Mouse (Mus musculus) CH12.LX (cell line): Measurements from ENCODE around the gene Pmm2. TPM values are rescaled to one million over a fixed set of nuclear protein-coding genes. Genes with fewer than 3 reads are reported as not detected.

ENCODE experiments used
- DNase-seq: peaks from one replicate; pipeline ENCODE4 v3.0.0-alpha.2; 2013; ENCODE audit errors: extremely low read depth
- H3K27ac ChIP-seq: 2 replicates; pipeline ENCODE4 v1.5.1; 2012; ENCODE audit warnings: low read depth, mild to moderate bottlenecking, control low read depth, moderate library complexity; ENCODE audit not compliant: insufficient read depth
- H3K27me3 ChIP-seq: replicated peaks from 2 replicates; pipeline ENCODE3; 2012; ENCODE audit warnings: inconsistent platforms
- H3K36me3 ChIP-seq, 2 experiments: replicated peaks in 1 of 2; 2 replicates each; pipeline versions ENCODE3 to v1.6.1; 2012; ENCODE audit warnings: inconsistent platforms in 1 of 2, low read length in 1 of 2, mild to moderate bottlenecking in 1 of 2, mixed read lengths in 1 of 2, moderate library complexity in 1 of 2; ENCODE audit not compliant: control insufficient read depth in 1 of 2, insufficient read depth in 1 of 2
- H3K4me1 ChIP-seq, 2 experiments: 2 replicates each; pipeline ENCODE4 v1.6.1; 2012; ENCODE audit warnings: inconsistent platforms in 1 of 2, moderate library complexity in 1 of 2; ENCODE audit not compliant: insufficient read depth in 2 of 2, control insufficient read depth in 1 of 2
- H3K4me2 ChIP-seq: 2 replicates; pipeline ENCODE4 v1.6.1; 2012; ENCODE audit warnings: low read depth, mild to moderate bottlenecking, control low read depth; ENCODE audit not compliant: poor library complexity, insufficient read depth, severe bottlenecking
- H3K4me3 ChIP-seq, 3 experiments: fragments of 150-350 bp in 1 of 3; sonication (generic) in 1 of 3; replicated peaks in 1 of 3; 2 replicates each; pipeline versions ENCODE3 to v1.5.1; 2011 to 2012; ENCODE audit warnings: low read depth in 2 of 3, low read length in 2 of 3, mild to moderate bottlenecking in 2 of 3, moderate library complexity in 2 of 3, control low read depth in 1 of 3, improper control_type of control experiment in 1 of 3, inconsistent platforms in 1 of 3, mixed read lengths in 1 of 3; ENCODE audit not compliant: poor library complexity in 1 of 3
- H3K79me2 ChIP-seq: replicated peaks from 2 replicates; pipeline ENCODE4 v1.6.1; 2012; ENCODE audit warnings: mild to moderate bottlenecking, moderate library complexity; ENCODE audit not compliant: control insufficient read depth, poor library complexity, insufficient read depth, severe bottlenecking; ENCODE audit errors: extremely low read depth
- H3K9ac ChIP-seq: 2 replicates; pipeline ENCODE4 v1.6.1; 2012; ENCODE audit warnings: low read depth, mild to moderate bottlenecking, control low read depth, moderate library complexity; ENCODE audit not compliant: insufficient read depth
- H3K9me3 ChIP-seq: replicated peaks from 2 replicates; pipeline ENCODE3; 2012; ENCODE audit warnings: low read length, inconsistent platforms, mixed read lengths
- BHLHE40 ChIP-seq: IDR thresholded peaks from 2 replicates; pipeline ENCODE4 v1.6.1; 2011; ENCODE audit warnings: mild to moderate bottlenecking, low read depth, low read length, improper control_type of control experiment
- CHD1 ChIP-seq: IDR thresholded peaks from 2 replicates; pipeline ENCODE4 v1.6.1; 2012; ENCODE audit warnings: low read depth, low read length, improper control_type of control experiment, inconsistent platforms
- CTCF ChIP-seq, 2 experiments: IDR thresholded peaks in 1 of 2; conservative IDR thresholded peaks in 1 of 2; 2 replicates each; pipeline ENCODE4 v1.5.1; 2011 to 2012; ENCODE audit warnings: low read depth in 2 of 2, low read length in 2 of 2, improper control_type of control experiment in 1 of 2, inconsistent platforms in 1 of 2, mild to moderate bottlenecking in 1 of 2, moderate library complexity in 1 of 2
- HCFC1 ChIP-seq: IDR thresholded peaks from 2 replicates; pipeline ENCODE4 v1.6.1; 2012; ENCODE audit warnings: low read depth, mild to moderate bottlenecking, inconsistent platforms, low read length, improper control_type of control experiment
- IRF4 ChIP-seq: IDR thresholded peaks from 2 replicates; pipeline ENCODE4 v1.6.1; 2014; ENCODE audit warnings: low read depth, mild to moderate bottlenecking, inconsistent platforms, low read length, improper control_type of control experiment
- JUN ChIP-seq: IDR thresholded peaks from 2 replicates; pipeline ENCODE4 v1.6.1; 2011; ENCODE audit warnings: low read depth, mild to moderate bottlenecking, low read length, improper control_type of control experiment, moderate library complexity; ENCODE audit not compliant: insufficient read depth
- JUND ChIP-seq: conservative IDR thresholded peaks from 2 replicates; pipeline ENCODE4 v1.6.1; 2011; ENCODE audit warnings: low read depth, low read length, improper control_type of control experiment
- KAT2A ChIP-seq: IDR thresholded peaks from 2 replicates; pipeline ENCODE4 v1.6.1; 2012; ENCODE audit warnings: low read length, improper control_type of control experiment, inconsistent platforms; ENCODE audit not compliant: insufficient replicate concordance
- MAZ ChIP-seq: IDR thresholded peaks from 2 replicates; pipeline ENCODE4 v1.6.1; 2012; ENCODE audit warnings: low read depth, mild to moderate bottlenecking, inconsistent platforms, low read length, improper control_type of control experiment, moderate library complexity
- MEF2A ChIP-seq: IDR thresholded peaks from 2 replicates; pipeline ENCODE4 v1.6.1; 2014; ENCODE audit warnings: low read depth, mild to moderate bottlenecking, inconsistent platforms, low read length, improper control_type of control experiment, borderline replicate concordance
- MXI1 ChIP-seq: IDR thresholded peaks from 2 replicates; pipeline ENCODE4 v1.6.1; 2011; ENCODE audit warnings: mild to moderate bottlenecking, low read depth, low read length, improper control_type of control experiment
- MYC ChIP-seq: IDR thresholded peaks from 2 replicates; pipeline ENCODE4 v1.6.1; 2011; ENCODE audit warnings: low read depth, mild to moderate bottlenecking, improper control_type of control experiment, low read length
- NRF1 ChIP-seq: IDR thresholded peaks from 2 replicates; pipeline ENCODE4 v1.6.1; 2014; ENCODE audit warnings: low read depth, mild to moderate bottlenecking, inconsistent platforms, low read length, improper control_type of control experiment, moderate library complexity
- PAX5 ChIP-seq: IDR thresholded peaks from 2 replicates; pipeline ENCODE4 v1.6.1; 2012; ENCODE audit warnings: low read length, inconsistent platforms, mixed read lengths
- SIN3A ChIP-seq: IDR thresholded peaks from 2 replicates; pipeline ENCODE4 v1.6.1; 2012; ENCODE audit warnings: low read length, improper control_type of control experiment, inconsistent platforms
- UBTF ChIP-seq: IDR thresholded peaks from 2 replicates; pipeline ENCODE4 v1.6.1; 2012; ENCODE audit warnings: low read depth, mild to moderate bottlenecking, inconsistent platforms, low read length, improper control_type of control experiment, moderate library complexity
- USF2 ChIP-seq: conservative IDR thresholded peaks from 2 replicates; pipeline ENCODE4 v1.6.1; 2011; ENCODE audit warnings: low read depth, low read length, improper control_type of control experiment
- ZC3H11A ChIP-seq: IDR thresholded peaks from 2 replicates; pipeline ENCODE4 v1.6.1; 2012; ENCODE audit warnings: low read depth, mild to moderate bottlenecking, inconsistent platforms, low read length, improper control_type of control experiment
- ZMIZ1 ChIP-seq: IDR thresholded peaks from 2 replicates; pipeline ENCODE4 v1.6.1; 2012; ENCODE audit warnings: low read depth, mild to moderate bottlenecking, inconsistent platforms, low read length, improper control_type of control experiment
- ZNF384 ChIP-seq: IDR thresholded peaks from 2 replicates; pipeline ENCODE4 v1.6.1; 2012; ENCODE audit warnings: low read depth, low read length, improper control_type of control experiment, inconsistent platforms
- dilution Hi-C: fragments of 300-500 bp; cut with MboI; formaldehyde crosslinking; loops from 2 replicates; pipeline ENCODE4 v1.14.3; 2020; ENCODE audit warnings: low sequenced_read_pairs; ENCODE audit not compliant: extremely low pct_unique_long_range_greater_than_20kb, extremely low pct_ligation_motif_present
- in situ Hi-C: fragments of 300-500 bp; cut with MboI; formaldehyde crosslinking; loops from 3 replicates; pipeline ENCODE4 v1.14.3; 2019; ENCODE audit warnings: low sequenced_read_pairs, low pct_ligation_motif_present, low pct_unique_long_range_greater_than_20kb, mixed read lengths
- polyA plus RNA-seq: library from polyadenylated mRNA; unstranded; fragments of >175 nt; gene quantifications from 2 replicates; pipeline ENCODE4 v1.2.1, GENCODE M21; 2012; ENCODE audit warnings: low read depth; ENCODE audit not compliant: insufficient read length
- total RNA-seq, 2 experiments: library from RNA; depleted of rRNA; stranded (reverse); fragments of 300-350 nt in 1 of 2; fragments of >200 nt in 1 of 2; gene quantifications; 2 replicates each; pipeline ENCODE4 v1.2.3; 2012 to 2014

Pmm2 gene
- total and polyA plus RNA-seq, 3 experiments = 33.1 to 69.4 (median 42.1) TPM

GRCm38 (mm10) chr16:8670041-8671035, 32.9 kb downstream of the Pmm2 start:
- Histone ChIP-seq H3K9ac (peak overlapping the region; percentile 67), H3K4me3 (peak overlapping the region; percentile 60 to 66 (median 64)), H3K9me3 (no peaks in the 10 kb centered on the region), H3K79me2 (no peaks in the 10 kb centered on the region), H3K27me3 (peaks cover 15% of the 10 kb centered on the region), H3K4me1 (peaks cover 32 to 81% of the 10 kb centered on the region in 2 experiments), H3K36me3 (peaks cover 4 to 37% of the 10 kb centered on the region in 2 experiments), H3K4me2 (peak overlapping the region; percentile 85), H3K27ac (no peak overlapping the region)
- in situ Hi-C loops (loop anchor here (5.0 kb wide), 1 partner anchor 258 kb away; no protein-coding TSS in a partner anchor), dilution Hi-C loops (no loop called here)
- TF ChIP-seq ZNF384 (no peak), MYC (no peak), HCFC1 (no peak), MXI1 (no peak), CTCF (conservative IDR thresholded peaks at IDR 0.05 in 1 of 2, IDR thresholded peaks at IDR 0.05 in 1 of 2; ENCODE audit: low read depth in 2 of 2, low read length in 2 of 2) (no peak), UBTF (no peak), BHLHE40 (no peak), MEF2A (no peak), NRF1 (no peak), IRF4 (no peak), ZMIZ1 (no peak), JUND (no peak), KAT2A (no peak), CHD1 (no peak), PAX5 (no peak), USF2 (no peak), MAZ (no peak), ZC3H11A (no peak), SIN3A (no peak), JUN (no peak)
- DNase-seq = no peak
